Comparison of ENCODE assay signal across 8 mouse cellular contexts in the genomic region with DNA sequence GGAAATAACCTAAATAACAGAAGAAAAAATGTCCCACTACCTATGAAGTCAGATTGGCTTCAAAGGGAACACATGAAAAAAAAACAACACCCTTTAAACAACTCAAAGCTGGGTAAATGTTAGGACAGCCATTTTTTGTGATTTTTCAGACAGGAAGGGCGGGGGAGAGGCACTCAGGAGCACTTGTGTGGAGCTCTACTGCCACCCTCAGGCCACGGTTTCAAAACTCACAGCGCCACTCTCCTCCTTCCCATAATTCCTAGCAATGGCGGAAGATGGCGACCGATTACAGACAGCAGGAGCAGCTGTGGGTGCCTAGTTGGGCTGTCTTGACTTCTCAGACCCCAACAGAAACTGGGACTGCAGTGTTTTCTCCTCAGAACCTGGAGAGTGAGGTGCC.
A peak's percentile ranks its signal among the peaks of the same experiment; 100 is the strongest.
DNase-seq lines count a peak whose midpoint lies in the region; ATAC-seq lines count a peak whose summit lies in the region.

No protein-coding gene starts in this region.

- peak; percentile 40 for ATAC-seq in activated CD4-positive, CD25-positive, alpha-beta regulatory T cell, adult 4 months
- no peak for ATAC-seq in heart, embryonic 16.5 days (replicated peaks; ENCODE audit: extremely low read depth, insufficient read depth, low FRiP score)
- ATAC-seq in liver, embryonic 11.5 days (replicated peaks; ENCODE audit: low FRiP score), result no peak
- ATAC-seq in neural tube, embryonic 15.5 days (ENCODE audit: low FRiP score), result no peak
- ATAC-seq in monocyte, adult 5-6 weeks (replicated peaks; ENCODE audit: insufficient number of reproducible peaks, low FRiP score, low TSS enrichment, poor library complexity, severe bottlenecking), result no peak

- H3K4me1 ChIP-seq in heart, embryonic 16.5 days (ENCODE audit: control insufficient read depth, insufficient read depth, low read length), result no peaks in the 10 kb centered on the region
- H3K4me1 ChIP-seq in liver, embryonic 11.5 days (replicated peaks; ENCODE audit: control insufficient read depth, insufficient read depth, low read length), result no peaks in the 10 kb centered on the region
- no peaks in the 10 kb centered on the region for H3K4me1 ChIP-seq in neural tube, embryonic 15.5 days

- H3K36me3 ChIP-seq in heart, embryonic 16.5 days (ENCODE audit: control insufficient read depth, insufficient read depth), result peaks cover 7% of the 10 kb centered on the region; the same call in 1 of the 2 replicates
- peaks cover 3% of the 10 kb centered on the region; the same call in 1 of the 2 replicates for H3K36me3 ChIP-seq in liver, embryonic 11.5 days (ENCODE audit: control insufficient read depth, insufficient read depth, low read length)
- H3K36me3 ChIP-seq in neural tube, embryonic 15.5 days, result peaks cover 7% of the 10 kb centered on the region; the same call in 1 of the 2 replicates

- WGBS in heart, embryonic 16.5 days, result 76% methylated on average over 6 of the region's 6 CpGs
- 41% methylated on average over 6 of the region's 6 CpGs for WGBS in liver, embryonic 11.5 days
- 63% methylated on average over 6 of the region's 6 CpGs for WGBS in neural tube, embryonic 15.5 days

- peak overlapping the region; percentile 39 for H3K4me3 ChIP-seq in heart, embryonic 16.5 days (ENCODE audit: low read length)
- peak overlapping the region; percentile 25; the same call in 1 of the 2 replicates for H3K4me3 ChIP-seq in liver, embryonic 11.5 days (ENCODE audit: low read depth, low read length)
- H3K4me3 ChIP-seq in neural tube, embryonic 15.5 days (replicated peaks), result no peak overlapping the region; the same call in 1 of the 2 replicates

- no peak overlapping the region; the same call in 1 of the 2 replicates for H3K4me2 ChIP-seq in heart, embryonic 16.5 days (ENCODE audit: low read depth, low read length)
- H3K4me2 ChIP-seq in liver, embryonic 11.5 days, result peak overlapping the region; percentile 26
- peak overlapping the region; percentile 41 for H3K4me2 ChIP-seq in neural tube, embryonic 15.5 days

- peak overlapping the region; percentile 54 for H3K9ac ChIP-seq in heart, embryonic 16.5 days (ENCODE audit: low read length)
- H3K9ac ChIP-seq in liver, embryonic 11.5 days (ENCODE audit: low read depth, low read length), result no peak overlapping the region
- no peak overlapping the region for H3K9ac ChIP-seq in neural tube, embryonic 15.5 days (replicated peaks)

- H3K27me3 ChIP-seq in heart, embryonic 16.5 days (ENCODE audit: control insufficient read depth, insufficient read depth, low read length), result no peaks in the 10 kb centered on the region
- no peaks in the 10 kb centered on the region for H3K27me3 ChIP-seq in liver, embryonic 11.5 days (replicated peaks; ENCODE audit: control insufficient read depth, insufficient read depth, low read length)
- no peaks in the 10 kb centered on the region for H3K27me3 ChIP-seq in neural tube, embryonic 15.5 days (replicated peaks)

- no peaks in the 10 kb centered on the region for H3K9me3 ChIP-seq in heart, embryonic 16.5 days (replicated peaks; ENCODE audit: control insufficient read depth, low read length)
- no peaks in the 10 kb centered on the region for H3K9me3 ChIP-seq in liver, embryonic 11.5 days (ENCODE audit: control insufficient read depth, low read length)
- H3K9me3 ChIP-seq in neural tube, embryonic 15.5 days (replicated peaks), result no peaks in the 10 kb centered on the region

- DNase-seq in gastrocnemius, postnatal 25 days, result peak; percentile 48
- DNase-seq in gastrocnemius, postnatal 10 days, result no peak
- peak; percentile 82 for DNase-seq in A20 (ENCODE audit: low read depth, low spot score)
- DNase-seq in liver, embryonic 11.5 days (ENCODE audit: low spot score), result no peak

- no peak overlapping the region for H3K27ac ChIP-seq in heart, embryonic 16.5 days (ENCODE audit: low read length)
- H3K27ac ChIP-seq in liver, embryonic 11.5 days (ENCODE audit: low read depth, low read length), result no peak overlapping the region
- peak overlapping the region; percentile 61; the same call in 1 of the 2 replicates for H3K27ac ChIP-seq in neural tube, embryonic 15.5 days (replicated peaks)

Comparison
In these comparisons a context has a peak if more than half of its experiments do, and no peak if none do; other contexts are left out.
1. DNase-seq: peak in gastrocnemius, postnatal 25 days (single experiment) and A20 (single experiment); none in gastrocnemius, postnatal 10 days (single experiment) and liver, embryonic 11.5 days (single experiment).